ENCODE assay signal across 12 mouse cellular contexts in genomic region chr15:67983253-67983652, GRCm38 (mm10).
DNase-seq lines count a peak whose midpoint lies in the region; ATAC-seq and TF ChIP-seq lines count a peak whose summit lies in the region.
"Had no signal": no experiment of that assay in that cellular context is flagged by ENCODE, and none has a peak within 500 bp of the region (broad histone marks: within the 10 kb centered on the region; RNA-seq: fewer than 3 reads in every experiment).

No protein-coding gene starts in this region.

- no peaks in the 10 kb centered on the region for H3K9me3 ChIP-seq in hindbrain, embryonic 12.5 days (replicated peaks)
- H3K9me3 ChIP-seq: forebrain, embryonic 10.5 days; heart, embryonic 10.5 days; limb, embryonic 13.5 days had no signal

- H3K27ac ChIP-seq in left cerebral cortex, adult 2 months = no peak overlapping the region
- no peak overlapping the region for H3K27ac ChIP-seq in hindbrain, embryonic 12.5 days
- H3K27ac ChIP-seq: forebrain, embryonic 10.5 days; heart, embryonic 10.5 days; limb, embryonic 13.5 days had no signal

- peak; percentile 29 for TF ChIP-seq CTCF in left cerebral cortex, adult 2 months (IDR thresholded peaks at IDR 0.05)

- WGBS in hindbrain, embryonic 12.5 days = 25% methylated on average over 1 of the region's 1 CpGs

- no peaks in the 10 kb centered on the region for H3K36me3 ChIP-seq in hindbrain, embryonic 12.5 days
- H3K36me3 ChIP-seq: forebrain, embryonic 10.5 days; heart, embryonic 10.5 days; limb, embryonic 13.5 days had no signal

- peak; percentile 62 for DNase-seq in adrenal gland, postnatal 14 days
- no peak for DNase-seq in adrenal gland, adult 8-10 months
- no peak for DNase-seq in left cerebral cortex, adult 2 months (ENCODE audit: extremely low spot score in 1 of 2, low spot score in 2 of 2)
- DNase-seq in left cerebral cortex, adult 18-20 months (ENCODE audit: low spot score in 2 of 2) = no peak
- DNase-seq in ES-CJ7 (ENCODE audit: low read depth, low spot score) = peak; percentile 26
- DNase-seq in embryo, embryonic 11 days = peak; percentile 29
- DNase-seq in spleen, adult 18-20 months = no peak
- DNase-seq: kidney, postnatal 10 days had no signal

- no peak for ATAC-seq in hindbrain, embryonic 12.5 days (ENCODE audit: low FRiP score)

- intact Hi-C loops in left cerebral cortex, adult 2 months (cut with DNase I) = loop anchor here (5.0 kb wide), 1 partner anchor 141 kb away; no protein-coding TSS in a partner anchor

- no peak overlapping the region for H3K9ac ChIP-seq in hindbrain, embryonic 12.5 days
- H3K9ac ChIP-seq: limb, embryonic 13.5 days had no signal

- no peaks in the 10 kb centered on the region for H3K27me3 ChIP-seq in hindbrain, embryonic 12.5 days
- H3K27me3 ChIP-seq: limb, embryonic 13.5 days had no signal

- no peak overlapping the region for H3K4me2 ChIP-seq in hindbrain, embryonic 12.5 days (replicated peaks)
- H3K4me2 ChIP-seq: limb, embryonic 13.5 days had no signal

- H3K4me1 ChIP-seq in hindbrain, embryonic 12.5 days = no peaks in the 10 kb centered on the region
- H3K4me1 ChIP-seq: forebrain, embryonic 10.5 days; heart, embryonic 10.5 days; limb, embryonic 13.5 days had no signal

- H3K4me3 ChIP-seq in left cerebral cortex, adult 2 months = no peak overlapping the region
- H3K4me3 ChIP-seq in hindbrain, embryonic 12.5 days = no peak overlapping the region
- H3K4me3 ChIP-seq: forebrain, embryonic 10.5 days; heart, embryonic 10.5 days; limb, embryonic 13.5 days had no signal

Comparison
In these comparisons a context has a peak if more than half of its experiments do, and no peak if none do; other contexts are left out.
1. DNase-seq: peak in adrenal gland, postnatal 14 days (single experiment), ES-CJ7 (single experiment) and embryo, embryonic 11 days (single experiment); none in adrenal gland, adult 8-10 months (single experiment), left cerebral cortex, adult 2 months (0 of 2), left cerebral cortex, adult 18-20 months (0 of 2) and spleen, adult 18-20 months (0 of 2).